Mouse (Mus musculus) cerebellum, adult 9-11 months (tissue): Measurements from ENCODE around the gene Ccdc144b.

Experiments
- DNase-seq: peaks from one replicate; pipeline ENCODE4 v3.0.0; 2022

Ccdc144b gene

GRCm38 (mm10) chr3:36025732-36026131, 27.6 kb downstream of the Ccdc144b start:
- no peak for DNase-seq

GRCm38 (mm10) chr3:36011239-36011638, 42.1 kb downstream of the Ccdc144b start:
- no peak for DNase-seq

GRCm38 (mm10) chr3:36008411-36009154, 44.8 kb downstream of the Ccdc144b start:
- DNase-seq, result no peak

DNA sequence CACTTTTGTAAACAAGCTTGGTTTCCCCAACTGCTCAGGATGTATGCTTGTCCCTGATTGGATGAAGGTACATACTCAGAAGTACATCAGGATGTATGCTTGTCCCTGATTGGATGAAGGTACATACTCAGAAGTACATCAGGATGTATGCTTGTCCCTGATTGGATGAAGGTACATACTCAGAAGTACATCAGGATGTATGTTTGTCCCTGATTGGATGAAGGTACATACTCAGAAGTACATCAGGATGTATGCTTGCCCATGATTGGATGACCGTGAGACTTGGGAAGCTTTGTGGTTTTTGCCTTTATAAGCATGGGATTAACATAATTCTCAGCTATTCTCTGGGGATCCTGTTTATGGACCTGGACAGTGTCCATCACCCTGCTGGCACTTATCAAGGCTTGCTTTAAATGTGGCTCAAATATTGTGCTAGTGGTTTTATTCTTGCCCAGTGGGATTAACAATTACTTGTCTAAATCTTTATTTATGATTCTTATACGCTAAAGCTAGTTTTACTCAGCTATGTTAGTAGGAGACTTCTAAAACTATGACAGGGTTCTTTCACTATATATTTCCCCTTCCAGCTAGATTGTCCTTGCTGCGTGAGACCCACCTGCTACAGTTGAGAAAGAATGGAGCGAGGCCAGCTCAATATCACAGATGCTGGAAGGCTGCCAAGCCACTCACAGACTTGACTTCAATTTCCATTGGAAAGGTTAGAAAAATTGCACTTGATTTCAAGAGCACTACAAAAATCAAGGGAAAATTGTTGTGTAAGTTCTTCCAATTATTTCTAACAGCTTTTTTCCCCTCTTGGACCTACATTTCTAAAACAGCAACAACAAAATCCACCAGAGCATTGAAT, 49.1 kb downstream of the Ccdc144b start:
- peak; percentile 55 for DNase-seq

- peak; percentile 97 for DNase-seq
Observed at GRCm38 (mm10) chr3:36000275-36001239, 52.8 kb downstream of the Ccdc144b start, which contains the start of gene Mccc1. TSS of gene Mccc1 (minus strand) at chr3:36000678.

GRCm38 (mm10) chr3:35994552-35995531, 58.5 kb downstream of the Ccdc144b start:
- no peak for DNase-seq

GRCm38 (mm10) chr3:35990715-35991114, 62.6 kb downstream of the Ccdc144b start:
- no peak for DNase-seq

DNA sequence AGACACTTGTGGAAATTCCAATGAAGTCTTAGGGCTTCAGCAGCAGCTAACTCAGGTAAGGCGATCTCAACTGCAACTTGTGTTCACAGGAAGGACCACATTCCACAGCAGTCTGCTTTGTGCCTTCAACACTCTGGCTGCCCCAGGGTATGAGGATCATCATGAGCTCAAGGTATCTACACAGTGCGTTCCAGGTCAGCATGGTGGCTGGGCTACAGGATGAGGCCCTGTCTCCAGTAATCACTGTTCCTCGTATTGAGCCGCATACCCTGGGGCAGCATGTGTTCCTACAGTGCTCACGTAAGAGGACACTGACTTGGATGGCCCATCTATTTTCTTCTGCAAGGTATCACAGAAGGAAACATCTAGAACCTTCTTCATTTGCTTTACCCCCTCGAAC, 65.3 kb downstream of the Ccdc144b start:
- DNase-seq, result no peak

GRCm38 (mm10) chr3:35986266-35986665, 67.1 kb downstream of the Ccdc144b start:
- no peak for DNase-seq

DNA sequence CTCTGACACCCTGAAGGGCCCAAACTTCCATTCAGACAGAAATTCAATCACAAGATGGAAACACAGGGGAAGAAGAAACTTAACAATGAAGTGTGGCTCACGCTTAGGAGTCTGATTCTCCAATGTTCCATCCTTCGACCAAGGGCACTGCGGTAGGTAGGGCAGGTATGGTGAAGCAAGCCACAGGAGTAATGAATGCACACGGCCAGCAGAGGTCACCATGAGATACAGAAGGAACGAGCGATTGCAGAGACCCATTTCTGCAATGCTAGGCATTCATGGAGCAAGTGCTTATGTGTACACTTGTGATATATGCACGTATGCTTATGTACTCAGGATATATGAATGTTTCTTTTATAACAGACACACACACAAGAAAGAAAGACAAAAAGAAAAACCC, 79.8 kb downstream of the Ccdc144b start:
- no peak for DNase-seq

GRCm38 (mm10) chr3:35972985-35973384, 80.4 kb downstream of the Ccdc144b start:
- no peak for DNase-seq

DNA sequence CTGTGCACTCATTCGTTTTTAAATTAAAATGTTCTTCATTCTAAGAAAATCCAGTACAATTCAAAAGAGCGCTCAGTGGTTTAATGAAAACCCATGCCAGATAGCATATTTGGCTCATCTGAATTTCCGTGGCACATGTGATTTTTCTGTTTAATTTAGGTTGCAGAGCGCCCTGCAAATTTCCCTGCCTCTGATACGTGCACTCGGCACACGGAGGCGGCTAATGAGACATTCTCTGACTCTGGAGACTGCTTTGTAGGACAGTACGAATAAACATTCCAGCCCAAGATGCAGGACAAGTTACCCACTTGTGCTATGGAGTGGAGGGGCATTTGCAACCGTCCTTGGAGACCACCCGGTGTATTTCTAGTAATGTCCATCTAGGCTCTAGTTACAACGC, 82.2 kb downstream of the Ccdc144b start:
- no peak for DNase-seq

- no peak for DNase-seq
Observed at GRCm38 (mm10) chr3:35970441-35970840, 82.9 kb downstream of the Ccdc144b start.

DNA sequence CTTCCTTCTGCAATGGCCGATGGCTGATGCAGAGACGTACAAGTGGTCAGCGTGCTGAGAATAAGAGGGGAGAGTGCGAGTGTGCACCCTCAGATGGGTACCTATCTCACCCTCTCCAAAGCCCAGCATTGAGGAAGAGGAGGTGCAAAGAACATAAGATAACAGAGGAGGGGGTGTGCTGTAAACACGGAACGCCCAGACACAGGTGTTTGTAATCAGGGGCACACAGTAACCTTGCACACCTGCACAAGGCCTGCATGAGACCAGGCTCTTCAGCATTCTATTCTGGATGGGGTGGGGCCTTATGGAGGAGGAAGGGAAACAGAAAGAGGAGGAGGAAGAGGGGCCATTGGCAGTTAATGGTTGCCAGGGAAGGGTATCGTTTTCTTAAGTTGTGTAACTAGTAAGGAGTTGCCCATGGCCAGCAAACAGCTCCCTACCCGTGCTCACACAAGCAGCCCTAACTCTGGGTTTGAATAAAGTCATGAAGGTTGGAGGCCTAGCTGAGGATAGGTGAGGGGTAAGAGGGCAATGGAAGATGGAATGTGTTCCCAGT, 85.9 kb downstream of the Ccdc144b start:
- DNase-seq, result no peak

DNA sequence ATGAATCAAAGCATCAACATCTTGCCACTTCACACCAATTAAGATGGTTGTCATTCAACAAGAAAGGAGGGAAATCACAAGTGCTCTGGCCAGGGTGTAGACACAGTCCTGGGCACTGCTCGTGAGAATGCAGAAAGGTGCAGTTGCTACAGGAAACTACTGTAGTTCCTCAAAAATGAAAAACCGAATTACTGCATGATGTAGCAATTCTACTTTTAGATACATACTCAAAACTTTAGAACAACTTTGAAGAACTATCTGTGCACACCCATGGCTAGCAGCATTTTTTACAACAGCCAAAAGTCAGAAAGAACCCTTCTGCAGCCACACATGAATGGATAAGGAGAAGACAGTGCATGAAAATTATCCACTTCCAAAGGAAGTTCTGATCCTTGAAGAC, 86.9 kb downstream of the Ccdc144b start:
- no peak for DNase-seq

- no peak for DNase-seq
Observed at GRCm38 (mm10) chr3:35964928-35965327, 88.4 kb downstream of the Ccdc144b start.

- DNase-seq, result no peak
Observed at GRCm38 (mm10) chr3:35963921-35964320, 89.4 kb downstream of the Ccdc144b start.

DNA sequence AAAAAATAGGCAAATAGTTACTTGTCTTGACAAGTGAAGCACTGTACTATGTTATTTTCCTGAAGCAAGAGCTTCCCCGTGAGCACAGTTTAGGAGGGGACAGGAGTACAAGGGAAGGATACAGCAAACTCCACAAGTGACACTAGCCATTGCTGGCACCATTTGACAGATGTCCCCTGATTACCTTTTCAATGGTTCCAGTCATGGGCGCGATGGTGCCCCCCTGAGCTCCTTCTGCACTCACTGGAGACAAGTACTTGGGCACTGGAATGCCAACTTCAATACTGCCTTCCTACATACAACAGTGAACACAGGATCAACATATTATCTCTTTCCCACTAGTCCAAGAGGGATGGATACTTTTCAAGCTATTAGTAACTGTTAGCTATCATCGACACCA, 89.9 kb downstream of the Ccdc144b start:
- no peak for DNase-seq

DNA sequence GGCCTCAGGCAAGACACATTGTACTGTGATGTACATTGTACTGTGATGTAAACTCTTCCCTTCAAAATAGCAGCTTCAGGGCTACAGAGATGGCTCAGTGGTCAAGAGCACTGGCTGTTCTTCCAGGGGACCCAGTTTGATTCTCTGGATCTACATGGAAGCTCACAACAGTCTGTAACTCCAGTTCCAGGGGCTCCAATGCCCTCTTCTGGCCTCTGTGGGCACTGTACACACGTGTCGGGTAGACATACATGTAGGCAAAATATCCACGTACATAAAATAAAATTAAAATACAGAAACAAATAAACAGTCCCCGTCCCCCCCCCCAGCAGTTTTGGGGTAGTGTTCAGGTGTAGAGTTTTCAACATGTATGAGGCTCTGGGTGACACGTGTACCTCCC, 90.4 kb downstream of the Ccdc144b start:
- DNase-seq, result no peak
